Mouse (Mus musculus) CH12.LX (cell line): ENCODE measurements around the gene Cadm1. TPM values are rescaled to one million over a fixed set of nuclear protein-coding genes. Genes with fewer than 3 reads are reported as not detected.

Experiments
- DNase-seq: peaks from one replicate; pipeline ENCODE4 v3.0.0-alpha.2; 2013; ENCODE audit errors: extremely low read depth
- H3K27ac ChIP-seq: 2 replicates; pipeline ENCODE4 v1.5.1; 2012; ENCODE audit warnings: low read depth, mild to moderate bottlenecking, control low read depth, moderate library complexity; ENCODE audit not compliant: insufficient read depth
- H3K27me3 ChIP-seq: replicated peaks from 2 replicates; pipeline ENCODE3; 2012; ENCODE audit warnings: inconsistent platforms
- H3K36me3 ChIP-seq, 2 experiments: replicated peaks in 1 of 2; 2 replicates each; pipeline versions ENCODE3 to v1.6.1; 2012; ENCODE audit warnings: inconsistent platforms in 1 of 2, low read length in 1 of 2, mild to moderate bottlenecking in 1 of 2, mixed read lengths in 1 of 2, moderate library complexity in 1 of 2; ENCODE audit not compliant: control insufficient read depth in 1 of 2, insufficient read depth in 1 of 2
- H3K4me1 ChIP-seq, 2 experiments: 2 replicates each; pipeline ENCODE4 v1.6.1; 2012; ENCODE audit warnings: inconsistent platforms in 1 of 2, moderate library complexity in 1 of 2; ENCODE audit not compliant: insufficient read depth in 2 of 2, control insufficient read depth in 1 of 2
- H3K4me2 ChIP-seq: 2 replicates; pipeline ENCODE4 v1.6.1; 2012; ENCODE audit warnings: low read depth, mild to moderate bottlenecking, control low read depth; ENCODE audit not compliant: poor library complexity, insufficient read depth, severe bottlenecking
- H3K4me3 ChIP-seq, 3 experiments: fragments of 150-350 bp in 1 of 3; sonication (generic) in 1 of 3; replicated peaks in 1 of 3; 2 replicates each; pipeline versions ENCODE3 to v1.5.1; 2011 to 2012; ENCODE audit warnings: low read depth in 2 of 3, low read length in 2 of 3, mild to moderate bottlenecking in 2 of 3, moderate library complexity in 2 of 3, control low read depth in 1 of 3, improper control_type of control experiment in 1 of 3, inconsistent platforms in 1 of 3, mixed read lengths in 1 of 3; ENCODE audit not compliant: poor library complexity in 1 of 3
- H3K79me2 ChIP-seq: replicated peaks from 2 replicates; pipeline ENCODE4 v1.6.1; 2012; ENCODE audit warnings: mild to moderate bottlenecking, moderate library complexity; ENCODE audit not compliant: control insufficient read depth, poor library complexity, insufficient read depth, severe bottlenecking; ENCODE audit errors: extremely low read depth
- H3K9ac ChIP-seq: 2 replicates; pipeline ENCODE4 v1.6.1; 2012; ENCODE audit warnings: low read depth, mild to moderate bottlenecking, control low read depth, moderate library complexity; ENCODE audit not compliant: insufficient read depth
- H3K9me3 ChIP-seq: replicated peaks from 2 replicates; pipeline ENCODE3; 2012; ENCODE audit warnings: low read length, inconsistent platforms, mixed read lengths
- BHLHE40 ChIP-seq: IDR thresholded peaks from 2 replicates; pipeline ENCODE4 v1.6.1; 2011; ENCODE audit warnings: mild to moderate bottlenecking, low read depth, low read length, improper control_type of control experiment
- E2F4 ChIP-seq: IDR thresholded peaks from 2 replicates; pipeline ENCODE4 v1.6.1; 2011; ENCODE audit warnings: low read depth, low read length, improper control_type of control experiment; ENCODE audit not compliant: insufficient replicate concordance
- ELF1 ChIP-seq: IDR thresholded peaks from 2 replicates; pipeline ENCODE4 v1.6.1; 2014; ENCODE audit warnings: low read depth, mild to moderate bottlenecking, inconsistent platforms, low read length, improper control_type of control experiment
- GABPA ChIP-seq: IDR thresholded peaks from 2 replicates; pipeline ENCODE4 v1.6.1; 2012; ENCODE audit warnings: low read depth, low read length, improper control_type of control experiment, inconsistent platforms; ENCODE audit not compliant: insufficient replicate concordance
- HCFC1 ChIP-seq: IDR thresholded peaks from 2 replicates; pipeline ENCODE4 v1.6.1; 2012; ENCODE audit warnings: low read depth, mild to moderate bottlenecking, inconsistent platforms, low read length, improper control_type of control experiment
- IRF4 ChIP-seq: IDR thresholded peaks from 2 replicates; pipeline ENCODE4 v1.6.1; 2014; ENCODE audit warnings: low read depth, mild to moderate bottlenecking, inconsistent platforms, low read length, improper control_type of control experiment
- JUN ChIP-seq: IDR thresholded peaks from 2 replicates; pipeline ENCODE4 v1.6.1; 2011; ENCODE audit warnings: low read depth, mild to moderate bottlenecking, low read length, improper control_type of control experiment, moderate library complexity; ENCODE audit not compliant: insufficient read depth
- KAT2A ChIP-seq: IDR thresholded peaks from 2 replicates; pipeline ENCODE4 v1.6.1; 2012; ENCODE audit warnings: low read length, improper control_type of control experiment, inconsistent platforms; ENCODE audit not compliant: insufficient replicate concordance
- MAZ ChIP-seq: IDR thresholded peaks from 2 replicates; pipeline ENCODE4 v1.6.1; 2012; ENCODE audit warnings: low read depth, mild to moderate bottlenecking, inconsistent platforms, low read length, improper control_type of control experiment, moderate library complexity
- MEF2A ChIP-seq: IDR thresholded peaks from 2 replicates; pipeline ENCODE4 v1.6.1; 2014; ENCODE audit warnings: low read depth, mild to moderate bottlenecking, inconsistent platforms, low read length, improper control_type of control experiment, borderline replicate concordance
- MXI1 ChIP-seq: IDR thresholded peaks from 2 replicates; pipeline ENCODE4 v1.6.1; 2011; ENCODE audit warnings: mild to moderate bottlenecking, low read depth, low read length, improper control_type of control experiment
- NRF1 ChIP-seq: IDR thresholded peaks from 2 replicates; pipeline ENCODE4 v1.6.1; 2014; ENCODE audit warnings: low read depth, mild to moderate bottlenecking, inconsistent platforms, low read length, improper control_type of control experiment, moderate library complexity
- PAX5 ChIP-seq: IDR thresholded peaks from 2 replicates; pipeline ENCODE4 v1.6.1; 2012; ENCODE audit warnings: low read length, inconsistent platforms, mixed read lengths
- POLR2A ChIP-seq: IDR thresholded peaks from 2 replicates; pipeline ENCODE4 v1.6.1; 2011; ENCODE audit warnings: low read depth, mild to moderate bottlenecking, improper control_type of control experiment, low read length
- SIN3A ChIP-seq: IDR thresholded peaks from 2 replicates; pipeline ENCODE4 v1.6.1; 2012; ENCODE audit warnings: low read length, improper control_type of control experiment, inconsistent platforms
- TBP ChIP-seq: conservative IDR thresholded peaks from 2 replicates; pipeline ENCODE4 v1.6.1; 2011; ENCODE audit warnings: low read depth, low read length, improper control_type of control experiment
- TCF12 ChIP-seq: IDR thresholded peaks from 2 replicates; pipeline ENCODE4 v1.6.1; 2014; ENCODE audit warnings: low read depth, mild to moderate bottlenecking, inconsistent platforms, low read length, improper control_type of control experiment
- UBTF ChIP-seq: IDR thresholded peaks from 2 replicates; pipeline ENCODE4 v1.6.1; 2012; ENCODE audit warnings: low read depth, mild to moderate bottlenecking, inconsistent platforms, low read length, improper control_type of control experiment, moderate library complexity
- USF1 ChIP-seq: IDR thresholded peaks from 2 replicates; pipeline ENCODE4 v1.6.1; 2014; ENCODE audit warnings: low read depth, mild to moderate bottlenecking, inconsistent platforms, low read length, improper control_type of control experiment
- USF2 ChIP-seq: conservative IDR thresholded peaks from 2 replicates; pipeline ENCODE4 v1.6.1; 2011; ENCODE audit warnings: low read depth, low read length, improper control_type of control experiment
- dilution Hi-C: fragments of 300-500 bp; cut with MboI; formaldehyde crosslinking; loops from 2 replicates; pipeline ENCODE4 v1.14.3; 2020; ENCODE audit warnings: low sequenced_read_pairs; ENCODE audit not compliant: extremely low pct_unique_long_range_greater_than_20kb, extremely low pct_ligation_motif_present
- in situ Hi-C: fragments of 300-500 bp; cut with MboI; formaldehyde crosslinking; loops from 3 replicates; pipeline ENCODE4 v1.14.3; 2019; ENCODE audit warnings: low sequenced_read_pairs, low pct_ligation_motif_present, low pct_unique_long_range_greater_than_20kb, mixed read lengths
- polyA plus RNA-seq: library from polyadenylated mRNA; unstranded; fragments of >175 nt; gene quantifications from 2 replicates; pipeline ENCODE4 v1.2.1, GENCODE M21; 2012; ENCODE audit warnings: low read depth; ENCODE audit not compliant: insufficient read length
- total RNA-seq, 2 experiments: library from RNA; depleted of rRNA; stranded (reverse); fragments of 300-350 nt in 1 of 2; fragments of >200 nt in 1 of 2; gene quantifications; 2 replicates each; pipeline ENCODE4 v1.2.3; 2012 to 2014

Gene Cadm1
- total and polyA plus RNA-seq, 3 experiments: not detected

- DNase-seq: no peak
- no peaks in the 10 kb centered on the region for H3K79me2 ChIP-seq
- H3K9me3 ChIP-seq: peaks cover 23% of the 10 kb centered on the region
- H3K4me2 ChIP-seq: no peak overlapping the region
- dilution Hi-C loops: no loop called here
- H3K27me3 ChIP-seq: no peaks in the 10 kb centered on the region
- no peak overlapping the region for H3K9ac ChIP-seq
- H3K4me3 ChIP-seq: no peak overlapping the region
- H3K36me3 ChIP-seq: no peaks in the 10 kb centered on the region
- H3K4me1 ChIP-seq: no peaks in the 10 kb centered on the region
- no peak for TF ChIP-seq KAT2A
- TF ChIP-seq JUN: no peak
- no peak for TF ChIP-seq TBP
- TF ChIP-seq MAZ: no peak
- TF ChIP-seq ELF1: no peak
- TF ChIP-seq SIN3A: no peak
- TF ChIP-seq MEF2A: no peak
- H3K27ac ChIP-seq: no peak overlapping the region
- in situ Hi-C loops: no loop called here
These were observed 94.9 kb downstream of the Cadm1 start for GRCm38 (mm10) chr9:47624565-47625520.

- Histone ChIP-seq H3K9ac (no peak overlapping the region), H3K79me2 (no peaks in the 10 kb centered on the region), H3K36me3 (no peaks in the 10 kb centered on the region), H3K27me3 (no peaks in the 10 kb centered on the region), H3K9me3 (peaks cover 26% of the 10 kb centered on the region), H3K27ac (no peak overlapping the region), H3K4me2 (no peak overlapping the region), H3K4me1 (no peaks in the 10 kb centered on the region), H3K4me3 (no peak overlapping the region)
- dilution Hi-C loops: no loop called here
- TF ChIP-seq GABPA (no peak), HCFC1 (no peak), MXI1 (no peak), TCF12 (no peak), UBTF (no peak), SIN3A (no peak), PAX5 (no peak), BHLHE40 (no peak), POLR2A (no peak), NRF1 (no peak), MAZ (no peak), IRF4 (no peak), USF1 (no peak), E2F4 (no peak), USF2 (no peak), TBP (no peak)
- no peak for DNase-seq
- in situ Hi-C loops: no loop called here
These were observed 95.7 kb downstream of the Cadm1 start for GRCm38 (mm10) chr9:47625621-47626210.
